Mouse (Mus musculus) liver, embryonic 14.5 days (tissue): ENCODE measurements around the gene Ubtd2.

Source experiments
- CTCF ChIP-seq: IDR thresholded peaks from 2 replicates; pipeline ENCODE4 v1.5.1; 2016; ENCODE audit warnings: antibody characterized with exemption, low read depth, control low read depth
- EP300 ChIP-seq: IDR thresholded peaks from 2 replicates; pipeline ENCODE4 v1.6.1; 2016; ENCODE audit warnings: antibody characterized with exemption, low read depth

DNA sequence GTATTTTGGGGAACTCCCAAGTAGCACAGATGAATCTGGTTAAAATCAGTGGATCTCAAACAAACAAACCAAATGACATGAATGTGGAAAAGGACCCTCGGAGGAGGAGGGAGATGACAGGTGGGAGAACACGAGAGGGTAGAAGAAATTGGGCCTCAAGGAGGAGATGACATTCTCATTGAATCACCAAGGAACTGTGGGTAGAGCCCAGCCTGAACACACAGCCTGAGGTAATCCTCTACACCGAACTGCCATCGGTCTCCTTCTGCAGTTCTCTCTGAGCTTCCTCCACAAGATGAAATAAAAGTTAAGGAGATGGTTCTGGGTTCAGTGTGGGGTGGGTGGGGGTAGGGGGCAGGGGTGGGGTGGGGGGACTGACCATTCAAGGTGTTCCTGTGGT is 71.8 kb downstream of the Ubtd2 start:
- no peak for TF ChIP-seq CTCF
- TF ChIP-seq EP300: no peak
